8 mouse cellular contexts compared by ENCODE assay signal in the genomic region with DNA sequence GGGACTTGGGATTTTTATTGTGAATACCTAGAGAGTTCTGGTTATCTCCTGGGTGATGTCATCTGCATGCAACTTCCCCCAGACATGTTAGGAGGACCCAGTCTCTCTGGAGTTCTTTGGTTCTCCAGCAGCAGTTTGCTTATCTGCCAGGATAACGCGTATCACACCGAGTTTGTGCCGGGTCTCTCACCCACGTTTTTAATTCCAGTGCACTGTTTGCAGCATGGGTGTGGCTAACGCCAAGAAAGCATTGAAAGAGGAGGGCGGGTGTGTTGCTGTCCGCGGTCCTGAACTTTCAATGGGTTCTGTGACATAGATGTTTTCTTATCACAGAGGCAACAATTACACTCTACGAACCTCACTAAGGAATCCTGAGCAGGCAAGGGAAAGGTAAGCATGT. TPM values are rescaled to one million over a fixed set of nuclear protein-coding genes. Genes with fewer than 3 reads are reported as not detected.
DNase-seq lines count a peak whose midpoint lies in the region; ATAC-seq and TF ChIP-seq lines count a peak whose summit lies in the region.

No protein-coding gene starts in this region.

- no peak overlapping the region for H3K4me3 ChIP-seq in lung, embryonic 14.5 days (ENCODE audit: low read depth, low read length)

- H3K27ac ChIP-seq in lung, embryonic 14.5 days (ENCODE audit: low read depth): no peak overlapping the region

- H3K9me3 ChIP-seq in lung, embryonic 14.5 days (ENCODE audit: low read depth, low read length): no peaks in the 10 kb centered on the region

- H3K27me3 ChIP-seq in lung, embryonic 14.5 days (ENCODE audit: insufficient read depth, low read length): no peaks in the 10 kb centered on the region

- no peak overlapping the region for H3K9ac ChIP-seq in lung, embryonic 14.5 days

- no peaks in the 10 kb centered on the region for H3K4me1 ChIP-seq in lung, embryonic 14.5 days (ENCODE audit: insufficient read depth)

- no peak for TF ChIP-seq CTCF in lung, embryonic 14.5 days (IDR thresholded peaks at IDR 0.05; ENCODE audit: low read depth)

- no peak overlapping the region for H3K4me2 ChIP-seq in lung, embryonic 14.5 days

- ATAC-seq in lung, embryonic 14.5 days (ENCODE audit: insufficient read depth): no peak

- H3K36me3 ChIP-seq in lung, embryonic 14.5 days (ENCODE audit: insufficient read depth): no peaks in the 10 kb centered on the region

- 3% methylated on average over 10 of the region's 10 CpGs for WGBS in lung, embryonic 14.5 days

- DNase-seq in kidney, adult 18-20 months: peak; percentile 41
- no peak for DNase-seq in kidney, adult 11 months
- peak; percentile 78 for DNase-seq in R1 (ENCODE audit: low read depth, low spot score)
- peak; percentile 80 for DNase-seq in forelimb bud, embryonic 11.5 days (ENCODE audit: low read depth, low spot score)
- DNase-seq in lung, embryonic 14.5 days: peak; percentile 91
- peak; percentile 60 for DNase-seq in thymus, postnatal 0 days (ENCODE audit: low spot score)
- DNase-seq in left cerebral cortex, adult 8-10 months (ENCODE audit: low spot score in 2 of 2): no peak
- no peak for DNase-seq in cerebellum, adult 11-12 months

RNA-seq across cellular contexts. Expression of gene Rnf38, which starts 26.7 kb away (rescaled TPM):
- polyA plus RNA-seq in lung, embryonic 14.5 days (2014; fragmentation: Nextera tagmentation; extraction: Ambion mirVana): 30.7 and 33.2 TPM in 2 replicates
- polyA plus RNA-seq in thymus, postnatal 0 days (2015; fragmentation: Nextera tagmentation; extraction: Ambion mirVana): 21.3 and 22.3 TPM in 2 replicates
- total RNA-seq in left cerebral cortex, adult 8-10 months (2022): 10 to 100 TPM; 54.2 to 61.5 (median 58.1) TPM

RNA-seq across cellular contexts. Expression of gene Melk, which starts 40.4 kb away (rescaled TPM):
- polyA plus RNA-seq in lung, embryonic 14.5 days (2014; fragmentation: Nextera tagmentation; extraction: Ambion mirVana): 58.5 and 61.9 TPM in 2 replicates
- polyA plus RNA-seq in thymus, postnatal 0 days (2015; fragmentation: Nextera tagmentation; extraction: Ambion mirVana): 25.9 and 26.8 TPM in 2 replicates
- 1 to 10 TPM in 2 of 4 experiments, under 1 TPM in 2; 0.80 to 1.1 (median 0.95) TPM for total RNA-seq in left cerebral cortex, adult 8-10 months (2022)

Comparison
In these comparisons a context has a peak if more than half of its experiments do, and no peak if none do; other contexts are left out.
1. DNase-seq: peak in kidney, adult 18-20 months (single experiment), R1 (single experiment), forelimb bud, embryonic 11.5 days (single experiment), lung, embryonic 14.5 days (single experiment) and thymus, postnatal 0 days (single experiment); none in kidney, adult 11 months (single experiment), left cerebral cortex, adult 8-10 months (0 of 2) and cerebellum, adult 11-12 months (single experiment).